Mouse (Mus musculus) heart, embryonic 13.5 days (tissue): ENCODE data around the gene Bach2. TPM values are rescaled to one million over a fixed set of nuclear protein-coding genes. Genes with fewer than 3 reads are reported as not detected.
A peak's percentile ranks its signal among the peaks of the same experiment; 100 is the strongest.

Experiments used
- ATAC-seq: fragments of 200-750 bp; cut with Nextera tagmentation; 2 replicates; pipeline ENCODE4 v1.8.0; 2017; ENCODE audit warnings: moderate TSS enrichment; ENCODE audit not compliant: insufficient number of reproducible peaks, low FRiP score, low TSS enrichment; ENCODE audit errors: extremely low read depth
- H3K27ac ChIP-seq: fragments of 300-500 bp; sonication (generic); replicated peaks from 2 replicates; pipeline ENCODE4 v1.5.1; 2015; ENCODE audit warnings: moderate library complexity, mild to moderate bottlenecking, inconsistent platforms
- H3K27me3 ChIP-seq: fragments of 300-500 bp; sonication (generic); replicated peaks from 2 replicates; pipeline ENCODE4 v1.6.1; 2015; ENCODE audit warnings: mild to moderate bottlenecking, inconsistent platforms
- H3K36me3 ChIP-seq: fragments of 300-500 bp; sonication (generic); 2 replicates; pipeline ENCODE4 v1.6.1; 2015; ENCODE audit warnings: mild to moderate bottlenecking, inconsistent platforms
- H3K4me1 ChIP-seq: fragments of 300-500 bp; sonication (generic); 2 replicates; pipeline ENCODE4 v1.6.1; 2015; ENCODE audit warnings: inconsistent platforms
- H3K4me2 ChIP-seq: fragments of 300-500 bp; sonication (generic); 2 replicates; pipeline ENCODE4 v1.6.1; 2015; ENCODE audit warnings: inconsistent platforms, mild to moderate bottlenecking, moderate library complexity
- H3K4me3 ChIP-seq: fragments of 300-500 bp; sonication (generic); 2 replicates; pipeline ENCODE4 v1.5.1; 2015; ENCODE audit warnings: moderate library complexity, mild to moderate bottlenecking, inconsistent platforms
- H3K9ac ChIP-seq: fragments of 300-500 bp; sonication (generic); 2 replicates; pipeline ENCODE4 v1.6.1; 2015; ENCODE audit warnings: inconsistent platforms, mild to moderate bottlenecking, moderate library complexity
- H3K9me3 ChIP-seq: fragments of 300-500 bp; sonication (generic); 2 replicates; pipeline ENCODE4 v1.6.1; 2016; ENCODE audit warnings: inconsistent platforms
- WGBS: fragments of 180-500 bp; shearing (Covaris S2); methylation state at CpG from one replicate; pipeline ENCODE4 v1.1.7; 2015; ENCODE audit warnings: mixed read lengths; 5-methylcytosine and 5-hydroxymethylcytosine counted together
- polyA plus RNA-seq: library from polyadenylated mRNA; unstranded; fragments of >200 nt; fragmentation: Nextera tagmentation; extraction: Ambion mirVana; gene quantifications from 2 replicates; pipeline ENCODE4 v1.2.1, GENCODE M21; 2015

The Bach2 gene
- polyA plus RNA-seq, 1 experiment from 2014 or later, result 7.0 TPM

DNA sequence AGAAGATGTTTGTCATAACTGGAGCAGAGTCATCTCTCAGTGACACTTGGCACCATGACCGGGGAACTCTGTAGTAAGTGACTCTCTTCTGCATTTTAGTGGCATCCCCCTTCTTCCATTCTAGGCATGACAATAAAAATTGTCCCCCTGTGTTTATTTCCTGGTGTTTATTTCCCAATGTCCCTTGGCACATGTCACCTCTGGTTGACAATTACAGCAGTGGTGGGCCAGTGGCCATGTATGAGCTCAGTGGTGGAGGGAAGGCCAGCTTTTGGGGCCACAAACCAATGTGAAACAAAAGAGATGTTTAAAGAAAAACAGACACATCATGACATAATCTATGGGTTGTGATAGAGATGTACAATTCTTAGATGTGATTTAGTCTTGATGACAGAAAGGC lies 80.0 kb downstream of the Bach2 start:
- no peak for ATAC-seq
- 97% methylated on average over 1 of the region's 1 CpGs for WGBS
- Histone ChIP-seq H3K36me3 (peaks cover 27% of the 10 kb centered on the region), H3K27ac (no peak overlapping the region), H3K4me1 (peaks cover 20% of the 10 kb centered on the region), H3K9ac (no peak overlapping the region), H3K27me3 (no peaks in the 10 kb centered on the region), H3K4me3 (no peak overlapping the region), H3K9me3 (peaks cover 12% of the 10 kb centered on the region), H3K4me2 (no peak overlapping the region)

DNA sequence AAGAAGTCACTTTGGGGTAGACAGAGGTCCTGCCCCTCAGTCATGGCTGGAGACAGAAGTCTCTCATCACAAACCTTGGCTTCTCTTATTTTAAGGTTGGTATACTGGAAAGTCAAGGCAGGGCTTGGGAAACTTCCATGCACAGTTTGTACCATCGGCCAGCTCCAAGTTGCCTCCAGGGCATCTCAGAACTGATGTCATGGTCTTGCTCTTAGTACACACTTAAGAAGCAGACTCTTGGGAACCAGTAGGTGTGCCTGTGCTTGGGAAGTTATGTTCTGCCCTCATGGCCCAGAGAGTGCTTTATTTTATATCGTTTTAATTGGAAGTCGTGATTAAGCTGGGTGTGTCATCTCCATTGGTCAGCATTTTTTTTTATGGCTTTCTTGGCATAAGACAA lies 80.7 kb downstream of the Bach2 start:
- H3K4me3 ChIP-seq, result no peak overlapping the region
- peaks cover 13% of the 10 kb centered on the region for H3K9me3 ChIP-seq
- no peaks in the 10 kb centered on the region for H3K27me3 ChIP-seq
- H3K4me2 ChIP-seq, result no peak overlapping the region
- WGBS, result 91% methylated on average over 3 of the region's 3 CpGs
- peaks cover 17% of the 10 kb centered on the region; the same call in 1 of the 2 replicates for H3K4me1 ChIP-seq
- no peak overlapping the region for H3K27ac ChIP-seq
- ATAC-seq, result no peak
- peaks cover 27% of the 10 kb centered on the region for H3K36me3 ChIP-seq
- H3K9ac ChIP-seq, result no peak overlapping the region

DNA sequence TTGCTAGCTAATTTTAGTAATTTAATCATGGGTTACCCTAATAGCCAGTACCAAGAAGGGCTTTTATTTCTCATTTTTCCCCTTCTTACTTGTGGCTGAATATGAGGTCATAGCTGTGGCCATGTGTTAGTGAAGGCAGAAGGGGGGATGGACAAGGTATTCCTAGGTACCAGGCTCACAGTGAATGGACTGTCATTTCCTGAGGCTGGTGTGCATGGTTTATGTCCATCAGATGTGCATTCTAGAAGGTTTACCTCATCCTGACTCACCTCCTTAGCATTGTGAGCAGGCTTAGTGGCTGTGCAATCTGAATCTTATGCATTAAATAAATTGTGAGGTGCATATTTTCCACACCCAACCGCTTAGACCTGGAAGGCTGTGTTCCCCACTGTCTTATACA lies 81.4 kb downstream of the Bach2 start:
- H3K4me2 ChIP-seq, result no peak overlapping the region
- H3K27me3 ChIP-seq, result no peaks in the 10 kb centered on the region
- 77% methylated on average over 1 of the region's 1 CpGs for WGBS
- peaks cover 13% of the 10 kb centered on the region for H3K9me3 ChIP-seq
- H3K4me3 ChIP-seq, result no peak overlapping the region
- H3K9ac ChIP-seq, result no peak overlapping the region
- no peak for ATAC-seq
- H3K27ac ChIP-seq, result no peak overlapping the region
- peaks cover 27% of the 10 kb centered on the region for H3K36me3 ChIP-seq
- peaks cover 14% of the 10 kb centered on the region; the same call in 1 of the 2 replicates for H3K4me1 ChIP-seq

DNA sequence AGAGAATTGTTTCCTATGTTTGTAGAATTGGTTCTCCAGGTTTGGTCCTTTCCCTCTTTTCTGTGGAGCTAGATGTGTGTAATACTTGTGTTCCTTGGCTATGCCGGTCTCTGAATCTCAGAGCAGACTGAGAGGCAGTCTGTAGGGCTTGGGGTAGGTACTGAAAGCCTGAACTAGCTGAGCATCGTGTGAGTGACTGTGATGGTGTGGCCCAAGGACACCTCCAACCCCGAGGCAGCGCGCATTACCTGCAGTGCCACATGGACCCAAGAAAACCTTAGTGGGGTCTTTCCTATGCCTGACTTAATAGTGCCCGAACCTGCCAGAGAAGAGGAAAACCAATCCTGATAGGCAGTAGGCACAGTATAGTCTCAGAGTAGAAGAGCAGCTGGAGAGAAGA lies 85.5 kb downstream of the Bach2 start:
- Histone ChIP-seq H3K4me2 (no peak overlapping the region), H3K4me3 (no peak overlapping the region), H3K36me3 (peaks cover 7% of the 10 kb centered on the region), H3K9ac (no peak overlapping the region), H3K4me1 (peaks cover 46% of the 10 kb centered on the region), H3K9me3 (0 out of 2 replicates have a peak, but pooled peaks cover 7% of the 10 kb centered on the region), H3K27ac (no peak overlapping the region), H3K27me3 (no peaks in the 10 kb centered on the region)
- no peak for ATAC-seq
- WGBS, result 94% methylated on average over 6 of the region's 6 CpGs

DNA sequence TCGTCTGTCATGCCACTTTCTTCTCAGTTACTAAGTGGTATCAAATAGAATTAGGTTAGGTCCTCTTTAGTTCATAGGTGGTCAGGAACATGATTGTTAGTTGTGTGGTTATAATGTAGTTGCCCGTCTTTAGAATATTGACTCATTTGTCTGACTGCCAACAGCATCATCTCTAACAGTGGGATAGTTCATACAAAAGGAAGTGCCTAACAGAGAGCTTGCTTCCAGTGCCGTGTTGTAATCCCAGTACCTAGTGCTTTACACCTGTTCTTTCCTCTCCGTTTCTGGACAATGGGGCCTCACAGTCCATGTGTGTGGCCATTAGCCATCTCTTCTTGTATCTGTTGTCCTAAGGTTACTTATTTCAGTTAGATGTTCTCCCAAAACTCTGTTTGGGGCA lies 86.4 kb downstream of the Bach2 start:
- Histone ChIP-seq H3K4me3 (no peak overlapping the region), H3K9ac (no peak overlapping the region), H3K27me3 (no peaks in the 10 kb centered on the region), H3K4me1 (peaks cover 50% of the 10 kb centered on the region), H3K9me3 (0 out of 2 replicates have a peak, but pooled peaks cover 7% of the 10 kb centered on the region), H3K4me2 (no peak overlapping the region), H3K36me3 (peaks cover 7% of the 10 kb centered on the region), H3K27ac (no peak overlapping the region)
- WGBS, result 80% methylated on average over 4 of the region's 4 CpGs
- no peak for ATAC-seq

DNA sequence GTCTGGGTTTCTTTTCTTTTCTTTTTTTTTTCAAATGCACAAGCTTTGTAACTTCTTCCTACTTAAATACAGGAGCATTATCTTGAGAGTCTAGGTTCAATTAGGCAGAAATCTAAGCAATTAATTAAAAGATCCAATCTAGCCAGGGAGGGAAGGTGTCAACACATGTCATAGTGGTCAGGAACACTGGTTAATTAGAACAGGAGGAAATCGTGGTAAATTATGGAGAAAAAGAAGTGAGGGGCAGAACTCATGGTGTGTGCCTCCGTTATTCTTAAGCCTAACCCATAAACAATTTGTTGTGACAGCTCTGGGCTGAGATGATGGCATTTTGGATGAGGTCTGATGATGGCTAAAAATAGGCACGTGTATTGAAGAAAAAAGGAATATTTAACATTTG lies 87.0 kb downstream of the Bach2 start:
- no peak for ATAC-seq
- Histone ChIP-seq H3K4me3 (no peak overlapping the region), H3K9ac (no peak overlapping the region), H3K4me1 (peaks cover 53% of the 10 kb centered on the region), H3K4me2 (no peak overlapping the region), H3K27ac (no peak overlapping the region), H3K9me3 (0 out of 2 replicates have a peak, but pooled peaks cover 7% of the 10 kb centered on the region), H3K36me3 (peaks cover 7% of the 10 kb centered on the region), H3K27me3 (no peaks in the 10 kb centered on the region)
- 65% methylated on average over 3 of the region's 3 CpGs for WGBS

DNA sequence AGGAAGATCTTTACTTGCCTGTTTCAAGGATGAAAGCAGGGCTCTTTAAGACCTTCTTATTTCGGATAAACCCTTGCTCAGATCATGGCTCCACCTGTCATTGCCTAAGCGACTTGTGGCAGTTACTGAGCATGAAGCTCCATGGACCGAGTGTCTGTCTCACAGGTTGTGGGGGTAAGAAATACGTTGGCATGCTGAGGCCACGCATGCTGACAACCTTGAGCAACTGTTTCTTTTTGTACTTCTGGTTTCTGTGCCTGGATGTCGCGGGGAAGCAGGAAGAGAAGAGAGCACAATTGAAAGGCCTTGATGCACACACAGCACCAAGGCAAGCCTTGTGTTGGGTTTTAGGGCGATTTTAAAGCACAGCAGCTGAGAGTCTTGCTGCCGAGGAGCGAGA lies 87.7 kb downstream of the Bach2 start:
- 0 out of 2 replicates have a peak, but pooled peaks cover 7% of the 10 kb centered on the region for H3K9me3 ChIP-seq
- no peak overlapping the region for H3K4me3 ChIP-seq
- peaks cover 7% of the 10 kb centered on the region for H3K36me3 ChIP-seq
- ATAC-seq, result no peak
- H3K9ac ChIP-seq, result peak overlapping the region; percentile 33; the same call in 1 of the 2 replicates
- peak overlapping the region; percentile 39 for H3K4me2 ChIP-seq
- H3K27ac ChIP-seq, result peak overlapping the region; percentile 81; the same call in 1 of the 2 replicates
- 51% methylated on average over 10 of the region's 10 CpGs for WGBS
- peaks cover 54% of the 10 kb centered on the region for H3K4me1 ChIP-seq
- no peaks in the 10 kb centered on the region for H3K27me3 ChIP-seq

DNA sequence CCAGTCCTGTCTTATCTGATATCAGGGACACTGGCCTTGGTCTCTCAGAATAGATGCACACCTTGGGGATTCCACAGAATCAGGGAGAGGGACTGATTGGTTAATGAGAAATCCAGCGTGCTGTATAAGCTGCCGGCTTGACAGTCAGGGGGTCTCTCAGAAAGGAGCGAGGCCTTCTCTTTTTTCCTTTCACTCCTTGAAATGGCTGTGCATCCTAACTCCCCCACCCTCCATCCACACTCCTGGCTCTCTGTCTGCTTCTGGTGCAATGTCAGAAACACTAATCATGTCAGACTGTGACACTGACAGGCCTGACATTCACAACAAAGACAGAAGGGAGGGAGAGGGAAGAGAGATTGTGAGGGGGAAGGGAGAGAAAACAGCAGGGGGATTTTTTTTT lies 88.3 kb downstream of the Bach2 start:
- Histone ChIP-seq H3K9me3 (0 out of 2 replicates have a peak, but pooled peaks cover 7% of the 10 kb centered on the region), H3K27me3 (no peaks in the 10 kb centered on the region), H3K36me3 (peaks cover 7% of the 10 kb centered on the region), H3K9ac (peak overlapping the region; percentile 33), H3K27ac (peak overlapping the region; percentile 81; the same call in 1 of the 2 replicates), H3K4me2 (peak overlapping the region; percentile 39), H3K4me3 (no peak overlapping the region), H3K4me1 (peaks cover 59% of the 10 kb centered on the region)
- 24% methylated on average over 3 of the region's 3 CpGs for WGBS
- ATAC-seq, result no peak

DNA sequence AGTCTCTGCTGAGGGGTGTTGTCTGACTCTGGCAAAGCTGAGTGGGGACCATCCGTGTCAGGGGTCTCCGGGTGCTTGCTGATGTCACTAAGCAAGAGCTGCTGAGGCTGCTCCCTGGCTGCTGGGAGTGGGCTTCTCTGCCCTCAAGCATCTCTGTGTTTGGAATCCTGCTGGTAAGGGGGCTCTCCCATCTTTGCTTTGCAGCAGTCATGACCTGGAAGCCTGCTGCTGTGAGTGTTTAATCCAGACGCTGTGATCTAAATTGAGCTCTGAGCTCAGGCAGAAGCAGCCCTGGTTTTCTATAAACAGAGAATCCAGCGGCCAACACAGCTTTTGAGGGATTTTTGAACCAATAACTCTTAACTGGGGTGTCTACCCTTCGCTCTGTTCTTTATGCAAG lies 89.0 kb downstream of the Bach2 start:
- H3K4me3 ChIP-seq, result no peak overlapping the region
- H3K9ac ChIP-seq, result peak overlapping the region; percentile 68
- WGBS, result 33% methylated on average over 5 of the region's 5 CpGs
- H3K4me1 ChIP-seq, result peaks cover 63% of the 10 kb centered on the region
- H3K4me2 ChIP-seq, result peak overlapping the region; percentile 9; the same call in 1 of the 2 replicates
- 0 out of 2 replicates have a peak, but pooled peaks cover 7% of the 10 kb centered on the region for H3K9me3 ChIP-seq
- H3K36me3 ChIP-seq, result peaks cover 9% of the 10 kb centered on the region
- peak overlapping the region; percentile 81 for H3K27ac ChIP-seq
- H3K27me3 ChIP-seq, result no peaks in the 10 kb centered on the region
- ATAC-seq, result no peak

DNA sequence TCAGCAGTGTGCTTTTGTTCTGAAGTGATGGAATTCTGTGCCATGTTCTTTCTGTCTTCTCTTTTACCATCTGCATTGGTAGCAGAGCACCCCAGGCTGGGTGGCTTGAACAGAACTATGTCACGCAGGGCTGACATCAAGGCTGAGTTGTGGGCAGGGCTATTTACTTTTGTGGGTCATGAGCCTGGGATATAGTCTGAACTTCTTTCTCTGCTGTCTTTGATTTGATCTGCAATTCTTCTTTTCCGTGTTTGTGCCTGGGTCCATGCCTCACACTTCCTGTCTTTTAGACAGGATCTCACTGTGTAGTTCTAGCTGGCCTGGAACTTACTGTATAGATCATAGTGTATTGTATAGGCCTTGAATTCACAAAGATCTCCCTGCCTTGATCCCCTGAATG lies 90.0 kb downstream of the Bach2 start:
- Histone ChIP-seq H3K9me3 (0 out of 2 replicates have a peak, but pooled peaks cover 1% of the 10 kb centered on the region), H3K27ac (no peak overlapping the region; the same call in 1 of the 2 replicates), H3K27me3 (no peaks in the 10 kb centered on the region), H3K4me1 (peaks cover 63% of the 10 kb centered on the region), H3K36me3 (0 out of 2 replicates have a peak, but pooled peaks cover 2% of the 10 kb centered on the region), H3K9ac (no peak overlapping the region), H3K4me2 (no peak overlapping the region), H3K4me3 (no peak overlapping the region)
- 74% methylated on average over 2 of the region's 2 CpGs for WGBS
- no peak for ATAC-seq

DNA sequence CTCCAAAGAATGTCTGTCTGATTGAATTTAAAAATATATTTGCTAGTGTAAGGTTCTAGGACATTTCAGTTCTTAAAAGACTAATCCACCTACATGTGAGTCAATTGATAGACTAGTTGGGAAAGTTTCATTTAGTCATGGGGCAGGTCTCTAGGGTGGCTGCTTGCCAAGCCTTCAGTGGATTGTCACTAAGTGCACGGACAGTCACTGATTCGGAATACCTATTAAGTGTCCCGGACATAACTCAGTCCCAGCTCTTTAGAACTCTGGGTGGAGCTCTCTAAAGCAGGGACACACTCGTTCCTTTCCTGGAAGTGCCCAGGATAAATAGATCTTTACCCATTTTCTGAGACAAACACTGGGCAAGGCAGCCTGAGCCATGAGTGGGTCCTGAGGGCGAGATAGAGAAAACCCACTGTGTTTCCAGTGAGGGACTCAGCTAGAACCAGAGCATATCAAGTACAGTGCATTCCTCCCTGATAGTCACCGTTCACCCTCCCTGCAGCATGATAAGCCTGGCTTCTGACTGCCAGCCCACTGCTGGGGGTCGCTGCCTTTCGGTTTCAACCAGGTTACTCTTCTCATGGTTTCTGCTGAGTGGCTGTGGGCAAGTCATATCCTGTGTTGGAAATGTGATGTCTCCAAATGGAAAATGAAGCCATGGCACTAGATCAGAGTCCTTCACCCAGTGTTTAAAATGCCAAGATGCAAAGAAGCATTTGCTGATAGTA lies 92.1 kb downstream of the Bach2 start:
- peak overlapping the region; percentile 16; the same call in 1 of the 2 replicates for H3K4me3 ChIP-seq
- peak overlapping the region; percentile 53 for H3K4me2 ChIP-seq
- peak overlapping the region; percentile 29; the same call in 1 of the 2 replicates for H3K9ac ChIP-seq
- no peaks in the 10 kb centered on the region for H3K9me3 ChIP-seq
- WGBS, result 13% methylated on average over 8 of the region's 8 CpGs
- H3K27ac ChIP-seq, result peak overlapping the region; percentile 80
- no peak for ATAC-seq
- H3K36me3 ChIP-seq, result 0 out of 2 replicates have a peak, but pooled peaks cover 2% of the 10 kb centered on the region
- H3K4me1 ChIP-seq, result peaks cover 72% of the 10 kb centered on the region
- no peaks in the 10 kb centered on the region for H3K27me3 ChIP-seq
